Mouse (Mus musculus) regulatory T cell (primary cell): ENCODE results near the gene Bri3bp.
"Not testable (repeated sequence)": the region's sequence is repeated elsewhere in the genome, so short reads cannot be mapped to it uniquely, and the experiment has no call there.

Experiments used
- in situ Hi-C: fragments of 300-600 bp; cut with MboI, MseI; formaldehyde crosslinking; loops from one replicate; pipeline ENCODE4 v1.15.1; 2025; ENCODE audit warnings: high pct_unique_total_duplicates

Bri3bp gene

DNA sequence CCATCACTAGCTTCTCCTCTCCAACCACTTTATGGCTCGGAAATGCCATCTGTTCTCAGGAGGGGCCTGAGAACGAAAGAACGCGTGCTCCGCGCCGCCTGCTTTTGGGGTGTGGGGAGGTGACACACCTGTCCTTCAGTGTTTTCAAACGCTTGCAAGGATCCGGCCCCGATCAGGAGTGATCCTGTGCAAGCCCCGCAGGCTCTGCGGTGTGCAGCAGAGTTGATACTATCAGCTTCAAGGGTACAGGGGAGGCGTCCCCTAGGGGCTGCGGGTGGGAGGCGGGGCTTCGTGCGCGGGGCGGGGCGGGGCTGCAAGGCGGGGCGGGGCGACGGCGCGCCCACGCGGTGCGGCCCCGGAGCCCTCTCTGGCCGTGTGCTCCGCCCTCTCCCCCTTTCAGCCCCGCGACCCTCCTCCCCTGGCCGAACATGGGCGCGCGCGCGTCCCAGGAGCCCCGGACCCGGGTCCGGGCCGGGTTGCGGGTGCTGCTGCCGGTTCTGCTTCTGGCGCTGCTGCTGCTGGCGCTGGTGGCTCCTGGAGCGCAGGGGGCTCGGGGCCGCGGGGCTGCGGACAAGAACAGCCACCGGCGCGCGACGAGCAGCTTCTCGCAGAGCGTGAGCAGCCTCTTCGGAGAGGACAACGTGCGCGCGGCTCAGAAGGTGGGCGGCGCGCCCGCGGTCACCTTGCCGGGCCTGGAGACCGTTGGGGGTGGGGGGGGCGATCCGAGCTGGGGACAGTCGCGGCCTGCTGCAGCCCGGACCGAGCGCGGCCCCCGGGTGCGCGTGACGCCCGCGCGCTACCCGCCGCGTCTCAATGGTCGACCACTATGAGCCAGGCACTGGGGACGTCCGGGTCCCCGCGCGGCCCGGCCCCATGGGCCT, at the start of gene Bri3bp:
Gene Bri3bp, plus strand, starts transcription at position 335 of the 881 bp plus-strand sequence.
- in situ Hi-C loops = loop anchor here (5.0 kb wide), 1 partner anchor 34 kb away; no protein-coding TSS in a partner anchor

DNA sequence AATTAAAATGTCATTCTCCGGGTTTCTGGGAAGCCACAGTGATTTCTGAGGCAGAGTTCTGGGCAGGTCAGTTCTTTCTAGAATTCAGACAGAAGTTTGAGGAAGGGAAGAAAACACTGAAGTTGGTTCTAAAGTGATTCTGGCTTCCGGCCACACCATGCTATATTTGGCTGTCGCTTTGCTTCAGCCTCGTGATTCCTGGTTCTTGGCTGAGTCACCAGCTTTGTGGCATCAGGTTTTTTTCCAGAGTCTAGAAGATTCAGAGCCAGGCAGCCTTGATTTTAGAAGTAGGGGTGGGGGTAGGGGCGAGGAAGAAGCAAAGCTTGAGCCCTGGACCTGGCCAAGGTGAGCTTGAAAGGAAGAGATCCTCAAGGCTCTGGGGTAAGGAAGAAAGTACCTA, 49.8 kb upstream of the Bri3bp start:
- in situ Hi-C loops = no loop called here

DNA sequence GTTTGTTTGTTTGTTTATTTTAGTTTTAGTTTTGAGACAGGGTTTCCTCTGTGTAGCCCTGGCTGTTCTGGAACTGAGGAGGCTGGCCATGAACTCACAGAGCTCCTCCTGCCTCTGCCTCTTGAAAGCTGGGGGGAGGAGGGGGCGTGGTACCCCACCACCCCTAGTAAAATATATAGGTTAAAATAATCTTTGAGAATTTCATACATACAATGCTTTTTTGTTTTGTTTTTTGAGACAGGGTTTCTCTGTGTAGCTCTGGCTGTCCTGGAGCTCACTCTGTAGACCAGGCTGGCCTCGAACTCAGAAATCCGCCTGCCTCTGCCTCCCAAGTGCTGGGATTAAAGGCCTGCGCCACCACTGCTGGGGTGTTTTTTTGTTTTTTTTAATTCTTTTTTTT, 49.2 kb upstream of the Bri3bp start:
- in situ Hi-C loops = not testable (repeated sequence)

- in situ Hi-C loops = no loop called here
Observed at GRCm38 (mm10) chr5:125392618-125392976, 48.8 kb upstream of the Bri3bp start.

DNA sequence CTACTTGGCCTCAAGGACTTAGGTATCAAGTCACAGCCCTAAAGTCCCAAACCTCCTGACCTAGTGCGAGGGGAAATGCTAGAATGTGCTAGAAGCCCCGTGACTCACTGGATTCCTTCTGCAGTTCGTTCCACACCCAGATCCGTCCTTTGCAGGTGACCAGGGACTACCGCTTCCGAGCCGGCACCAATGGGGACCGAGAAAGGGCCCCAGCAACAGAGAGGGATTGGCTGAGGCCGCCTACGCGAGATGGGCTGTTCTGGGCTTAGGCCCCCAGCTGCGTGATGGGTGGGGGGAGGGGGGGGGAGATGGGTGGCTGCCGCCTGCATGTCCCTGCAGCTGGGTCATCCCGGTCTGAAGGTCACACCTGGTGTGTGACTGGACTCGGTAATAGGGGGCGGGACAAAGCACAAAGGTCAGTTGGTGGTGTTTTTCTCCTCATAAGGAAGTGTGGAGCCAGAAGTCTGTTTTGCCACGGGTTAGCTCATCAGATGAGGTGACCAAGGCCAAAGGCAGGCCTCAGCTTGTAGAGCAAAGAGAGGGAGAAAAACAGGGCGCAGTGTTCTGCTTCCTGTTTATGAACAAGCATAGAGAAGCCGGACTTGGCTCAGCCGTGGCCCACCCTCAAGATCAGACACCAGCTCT, 48.3 kb upstream of the Bri3bp start:
- in situ Hi-C loops = no loop called here

DNA sequence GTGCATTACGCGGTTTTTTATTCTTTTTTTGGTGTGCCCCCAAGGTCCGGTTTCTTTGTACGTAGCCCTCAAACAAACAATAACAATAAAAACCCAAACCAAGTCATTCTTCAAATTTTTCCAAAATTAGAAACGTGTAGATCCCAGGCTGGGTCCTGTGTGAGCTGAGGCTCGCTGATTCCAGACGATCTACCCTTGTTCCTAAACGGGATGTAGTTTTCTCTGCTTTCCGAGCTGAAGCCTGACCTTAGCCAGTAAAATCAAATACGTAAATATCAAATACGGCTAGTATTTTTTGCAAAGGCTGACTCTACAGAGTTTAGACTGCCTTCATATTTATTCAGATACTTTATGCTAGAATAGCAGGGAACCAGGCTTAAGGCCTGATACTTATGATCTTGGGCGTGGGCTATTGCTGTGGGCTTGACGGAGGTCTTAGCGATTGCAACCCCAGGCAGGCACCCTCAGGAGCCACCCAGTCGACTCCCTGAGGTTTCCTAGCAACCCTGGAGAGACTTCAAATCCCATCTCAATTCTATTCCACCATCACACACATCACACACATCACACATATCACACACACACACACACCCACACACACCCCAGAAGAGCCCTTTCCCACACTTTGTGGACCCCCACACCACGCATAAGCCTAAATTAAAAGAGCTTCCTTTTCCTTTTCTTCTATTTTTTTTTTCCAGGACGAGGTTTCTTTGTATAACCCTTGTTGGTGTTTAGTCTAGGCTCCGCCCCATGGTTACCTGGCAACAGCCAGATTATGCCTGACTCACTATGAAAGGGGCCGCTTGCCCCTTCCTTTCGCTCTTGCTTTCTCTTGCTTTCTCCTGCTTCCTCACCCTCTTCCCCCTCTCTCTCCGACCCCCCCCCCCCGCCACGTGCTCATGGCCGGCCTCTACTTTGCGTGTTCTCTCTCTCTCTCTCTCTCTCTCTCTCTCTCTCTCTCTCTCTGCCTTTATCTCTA, 47.5 kb upstream of the Bri3bp start:
- in situ Hi-C loops = no loop called here

DNA sequence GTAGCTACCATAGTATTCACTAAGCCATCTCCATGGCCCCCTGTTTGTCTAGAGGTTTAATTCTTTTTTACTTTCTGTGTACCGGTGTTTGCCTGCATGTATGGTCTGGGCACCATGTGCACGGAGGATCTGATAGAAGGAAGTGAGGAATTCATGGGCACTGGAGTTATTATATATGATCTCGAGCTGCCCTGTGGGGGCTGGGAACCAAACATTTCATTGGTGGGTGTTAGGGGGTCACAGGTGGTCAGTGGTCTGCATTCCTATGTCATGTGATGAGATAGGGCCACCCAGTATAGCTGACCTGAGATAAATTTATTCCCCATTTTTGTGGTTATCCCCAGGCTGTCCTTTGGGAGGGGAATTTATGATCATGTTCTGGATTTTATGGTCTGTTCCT, 46.4 kb upstream of the Bri3bp start:
- in situ Hi-C loops = no loop called here

- in situ Hi-C loops = no loop called here
Observed at GRCm38 (mm10) chr5:125400903-125401302, 40.5 kb upstream of the Bri3bp start.

GRCm38 (mm10) chr5:125402476-125402875, 38.9 kb upstream of the Bri3bp start:
- in situ Hi-C loops = no loop called here

DNA sequence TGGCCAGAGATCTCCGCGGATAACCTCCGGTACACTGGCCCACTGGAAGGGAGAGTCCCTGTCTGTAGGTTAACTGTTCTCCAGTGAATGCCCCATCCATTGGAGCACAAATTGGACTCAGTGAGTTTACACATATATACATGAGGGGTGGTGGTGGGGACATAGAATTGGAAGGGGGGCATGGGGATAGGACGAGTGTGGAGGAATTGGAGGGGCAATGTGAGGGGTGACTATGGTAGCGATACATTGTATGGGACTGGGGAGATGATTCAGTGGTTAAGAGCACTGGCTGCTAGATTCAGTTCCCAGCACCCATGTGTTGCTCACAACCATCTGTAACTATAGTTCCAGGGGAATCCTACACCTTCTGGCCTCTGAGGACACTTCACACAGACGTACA, 38.4 kb upstream of the Bri3bp start:
- in situ Hi-C loops = no loop called here

DNA sequence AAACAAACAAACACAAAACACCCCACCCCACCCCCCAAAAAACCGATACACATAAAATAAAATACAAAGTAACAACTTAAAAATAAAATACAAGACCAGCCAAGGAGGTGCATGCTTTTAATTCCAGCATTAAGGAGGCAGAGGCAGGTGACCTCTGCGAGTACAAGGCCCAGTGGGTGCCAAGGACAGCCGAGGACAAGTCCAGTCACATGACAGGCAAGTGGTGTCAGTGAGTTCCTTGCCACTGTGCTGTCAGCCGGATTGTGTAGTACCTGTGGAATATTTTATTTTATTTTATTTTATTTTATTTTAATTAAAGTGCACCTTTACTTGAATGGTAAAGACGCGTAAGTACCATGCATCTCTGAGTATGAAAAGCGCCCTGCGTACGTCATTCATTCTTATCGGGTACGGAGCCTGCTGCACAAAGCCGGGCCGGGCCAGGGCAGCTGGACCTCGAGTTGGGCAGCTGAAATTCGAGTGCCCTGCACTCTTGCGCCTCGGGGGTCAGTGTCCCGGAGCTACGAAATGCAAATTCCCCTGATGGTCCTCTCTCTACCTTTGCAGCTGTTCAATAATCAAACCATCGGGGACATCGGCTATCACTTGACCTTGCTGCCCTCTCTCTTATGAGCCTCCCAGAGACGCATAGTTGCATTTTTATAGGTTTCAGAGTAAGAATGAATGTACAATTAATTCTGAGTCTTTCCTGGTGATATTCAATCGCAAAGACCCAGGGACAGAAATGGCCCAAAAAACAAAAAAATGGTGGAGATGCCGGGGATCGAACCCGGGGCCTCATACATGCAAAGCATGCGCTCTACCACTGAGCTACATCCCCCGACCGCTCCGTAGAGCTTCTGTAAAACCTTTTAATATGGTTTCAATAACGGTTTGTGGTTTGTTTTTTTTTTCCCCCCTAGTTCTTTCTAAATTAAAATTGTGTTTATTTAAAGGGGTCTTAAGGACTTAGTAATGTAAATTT, 37.6 kb upstream of the Bri3bp start:
- in situ Hi-C loops = no loop called here

DNA sequence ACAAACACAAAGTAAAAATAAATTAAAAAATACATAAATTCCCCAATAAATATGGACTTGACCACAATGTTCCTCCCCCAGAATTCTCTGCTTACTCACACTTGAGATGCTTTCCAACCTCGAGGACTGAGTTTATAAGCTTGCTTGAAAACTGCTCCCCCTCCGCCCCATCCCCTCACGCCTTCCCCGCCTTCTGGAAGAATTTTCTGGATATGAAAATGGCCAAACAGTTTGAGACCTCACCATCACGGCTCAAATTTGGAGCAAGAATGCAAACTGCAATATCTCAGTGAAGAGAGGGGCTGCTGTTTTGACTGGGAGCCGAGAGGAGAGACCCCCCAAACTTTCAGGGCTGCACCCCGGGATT, 36.8 kb upstream of the Bri3bp start:
- in situ Hi-C loops = no loop called here

DNA sequence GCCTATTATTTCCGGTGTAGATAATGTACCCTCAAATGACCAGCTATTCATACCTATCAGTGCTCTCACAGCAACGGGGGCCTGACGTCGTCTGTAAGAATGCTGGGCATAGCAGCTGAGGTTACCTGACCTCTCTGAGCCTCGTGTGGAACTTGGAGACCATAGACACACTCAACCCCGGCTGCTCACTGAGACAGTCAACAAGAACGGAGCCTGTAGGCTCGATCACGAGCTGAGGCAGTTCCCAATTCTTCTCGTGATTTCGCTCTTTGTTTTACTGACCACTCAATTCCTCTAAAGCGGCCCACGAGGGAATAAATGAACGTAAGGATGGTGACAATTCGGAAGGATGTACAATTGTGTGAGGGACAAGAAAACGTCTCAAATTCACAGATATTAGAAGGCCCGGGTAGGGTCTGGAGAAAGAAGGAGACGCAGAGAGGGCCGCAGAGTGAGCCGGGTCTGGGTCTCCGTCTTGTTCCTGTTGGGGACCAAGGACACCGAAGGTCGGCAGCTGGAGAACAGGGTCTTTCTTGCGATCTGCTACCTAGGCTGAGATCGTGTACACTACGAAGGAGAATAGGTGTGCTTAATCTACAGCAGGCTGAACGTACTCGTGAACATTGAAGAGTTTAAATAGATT, 36.3 kb upstream of the Bri3bp start:
- in situ Hi-C loops = loop anchor here (5.0 kb wide), 1 partner anchor 37 kb away; the partner anchor contains the start of gene Bri3bp

DNA sequence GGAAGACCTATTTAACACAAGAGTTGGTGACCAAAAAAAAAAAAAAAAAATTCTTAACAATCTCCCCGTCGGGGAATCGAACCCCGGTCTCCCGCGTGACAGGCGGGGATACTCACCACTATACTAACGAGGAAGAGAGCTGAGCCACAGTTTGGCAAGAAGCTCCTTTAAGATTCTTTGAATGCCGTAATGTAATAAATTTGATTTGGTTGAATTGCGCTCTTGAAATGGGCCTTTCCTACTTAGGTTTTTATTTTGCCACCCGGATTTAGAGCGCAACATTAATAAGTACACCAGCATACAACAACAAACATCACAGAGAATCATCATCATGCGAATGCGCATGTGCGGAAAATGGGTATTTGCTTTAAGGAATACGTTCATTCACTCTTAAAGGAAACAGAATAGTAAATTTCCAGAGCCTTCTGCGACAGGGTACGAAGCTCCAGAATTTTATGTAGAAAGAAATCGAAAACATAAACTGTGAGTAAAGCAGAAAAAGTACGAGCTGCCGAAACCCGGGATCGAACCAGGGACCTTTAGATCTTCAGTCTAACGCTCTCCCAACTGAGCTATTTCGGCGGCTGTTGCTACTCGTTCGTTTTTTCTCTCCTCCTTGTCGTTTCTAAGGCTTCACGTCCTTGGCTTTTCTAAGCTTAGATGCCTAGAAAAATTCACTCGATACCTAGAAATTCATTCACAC, 35.7 kb upstream of the Bri3bp start:
- in situ Hi-C loops = loop anchor here (5.0 kb wide), 1 partner anchor 37 kb away; the partner anchor contains the start of gene Bri3bp

GRCm38 (mm10) chr5:125406322-125407016, 34.9 kb upstream of the Bri3bp start:
- in situ Hi-C loops = loop anchor here (5.0 kb wide), 1 partner anchor 36 kb away; the partner anchor contains the start of gene Bri3bp

DNA sequence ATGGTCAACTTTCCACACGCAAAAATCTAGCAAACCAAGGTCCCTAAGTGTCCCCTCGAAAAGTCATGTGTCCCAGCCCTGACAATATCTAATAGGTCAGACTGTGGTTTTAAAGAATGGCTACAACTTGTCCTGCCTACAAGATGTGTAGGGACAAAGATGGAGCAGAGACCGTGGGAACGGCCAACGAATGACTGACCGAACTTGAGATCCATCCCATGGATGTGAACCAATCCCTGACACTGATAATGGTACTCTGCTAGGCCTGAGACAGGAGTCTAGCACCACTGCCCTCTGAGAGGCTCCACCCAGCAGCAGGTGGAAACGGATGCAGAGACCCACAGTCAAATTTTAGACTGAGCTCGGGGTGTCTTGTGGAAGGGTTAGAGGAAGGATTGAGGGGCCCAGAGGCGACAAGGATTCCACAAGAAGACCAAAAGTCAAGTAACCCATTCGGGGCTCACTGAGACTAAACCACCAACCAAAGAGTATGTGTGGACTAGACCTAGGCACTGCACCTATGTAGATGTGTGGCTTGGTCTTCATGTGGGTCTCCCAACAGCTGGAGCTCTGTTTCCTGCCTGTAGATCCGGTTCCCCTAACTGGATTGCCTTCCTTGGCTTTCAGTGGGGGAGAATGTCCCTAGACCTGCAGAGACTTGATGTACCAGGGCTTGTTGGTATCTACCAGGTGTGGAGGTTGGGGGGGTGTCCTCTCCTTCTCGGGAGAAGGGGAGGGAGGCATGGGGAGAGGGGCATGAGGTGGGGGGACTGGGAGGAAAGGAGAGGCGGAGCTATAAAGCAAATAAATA, 34.1 kb upstream of the Bri3bp start:
- in situ Hi-C loops = loop anchor here (5.0 kb wide), 1 partner anchor 35 kb away; the partner anchor contains the start of gene Bri3bp

- in situ Hi-C loops = loop anchor here (5.0 kb wide), 1 partner anchor 34 kb away; the partner anchor contains the start of gene Bri3bp
Observed at GRCm38 (mm10) chr5:125407910-125408575, 33.3 kb upstream of the Bri3bp start.
